Mouse (Mus musculus): ENCODE results near the gene Ybx2. TPM values are rescaled to one million over a fixed set of nuclear protein-coding genes. Genes with fewer than 3 reads are reported as not detected.
"Not testable (repeated sequence)": the region's sequence is repeated elsewhere in the genome, so short reads cannot be mapped to it uniquely, and the experiment has no call there.

The Ybx2 gene
- polyA plus RNA-seq, 1 experiment from 2014 or later, result 6.6 TPM

DNA sequence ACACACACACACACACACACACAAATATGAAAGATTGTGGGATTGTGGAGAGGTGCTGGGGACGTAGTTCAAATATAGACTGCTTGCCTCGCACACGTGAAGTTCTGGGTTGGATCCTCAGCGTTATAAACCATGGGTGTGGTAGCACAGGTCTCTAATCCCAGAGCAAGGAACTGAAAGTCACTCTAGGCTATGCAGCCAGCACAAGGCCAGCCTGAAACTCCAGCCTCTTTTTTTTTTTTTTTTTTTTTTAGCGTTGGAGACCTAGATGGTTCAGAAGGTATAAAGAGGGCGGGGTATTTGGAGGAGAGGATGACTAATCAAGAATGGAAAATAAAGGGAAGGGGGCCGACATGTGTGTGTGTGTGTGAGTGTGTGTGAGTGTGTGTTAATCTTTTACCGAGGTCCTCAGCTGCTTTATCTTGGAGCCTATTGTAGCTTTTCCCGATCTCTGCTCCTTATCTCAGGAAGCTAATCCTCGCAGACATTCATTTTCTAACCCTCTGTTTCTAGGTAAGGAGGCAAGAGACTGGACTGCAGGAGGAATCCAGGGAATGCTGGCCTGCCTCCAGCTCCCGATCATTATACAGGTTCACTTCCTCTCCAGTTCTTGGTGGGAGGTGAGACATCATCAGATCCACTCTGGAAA is 17.8 kb downstream of the Ybx2 start:
- Histone ChIP-seq H3K36me3 (ENCODE audit: control insufficient read depth, insufficient read depth, low read length) (no peaks in the 10 kb centered on the region), H3K27ac (ENCODE audit: low read length) (no peak overlapping the region), H3K4me2 (replicated peaks; ENCODE audit: low read depth, low read length) (no peak overlapping the region), H3K9me3 (ENCODE audit: control insufficient read depth, low read depth, low read length) (no peaks in the 10 kb centered on the region), H3K4me1 (ENCODE audit: control insufficient read depth, insufficient read depth, low read length) (no peaks in the 10 kb centered on the region), H3K27me3 (ENCODE audit: control insufficient read depth, insufficient read depth, low read length) (no peaks in the 10 kb centered on the region), H3K9ac (replicated peaks; ENCODE audit: low read depth, low read length) (no peak overlapping the region), H3K4me3 (ENCODE audit: low read depth, low read length) (no peak overlapping the region)
- WGBS, result 40% methylated on average over 11 of the region's 11 CpGs
- no peak; the same call in 1 of the 2 replicates for ATAC-seq (ENCODE audit: insufficient number of reproducible peaks, insufficient read depth, low FRiP score, low read depth)

DNA sequence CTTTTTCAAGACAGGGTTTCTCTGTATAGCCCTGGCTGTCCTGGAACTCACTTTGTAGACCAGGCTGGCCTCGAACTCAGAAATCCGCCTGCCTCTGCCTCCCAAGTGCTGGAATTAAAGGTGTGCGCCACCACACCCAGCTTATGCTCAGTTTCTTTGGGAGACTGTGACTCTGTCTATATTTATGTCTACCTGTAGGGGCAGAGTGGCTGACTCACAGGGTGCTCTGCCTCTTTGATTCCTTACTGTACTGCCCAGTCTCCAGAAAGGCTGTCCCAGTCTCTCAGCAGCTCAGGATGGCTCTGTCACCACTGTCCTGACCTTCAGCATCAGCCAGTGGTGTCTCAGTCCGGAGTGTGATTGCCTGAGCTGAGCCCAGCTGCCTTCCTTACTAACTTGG is 20.0 kb downstream of the Ybx2 start:
- 71% methylated on average over 4 of the region's 4 CpGs for WGBS
- H3K9me3 ChIP-seq (ENCODE audit: control insufficient read depth, low read depth, low read length); H3K27me3 ChIP-seq (ENCODE audit: control insufficient read depth, insufficient read depth, low read length); H3K9ac ChIP-seq (replicated peaks; ENCODE audit: low read depth, low read length); H3K4me1 ChIP-seq (ENCODE audit: control insufficient read depth, insufficient read depth, low read length); H3K36me3 ChIP-seq (ENCODE audit: control insufficient read depth, insufficient read depth, low read length); ATAC-seq (ENCODE audit: insufficient number of reproducible peaks, insufficient read depth, low FRiP score, low read depth); H3K27ac ChIP-seq (ENCODE audit: low read length); H3K4me2 ChIP-seq (replicated peaks; ENCODE audit: low read depth, low read length); H3K4me3 ChIP-seq (ENCODE audit: low read depth, low read length): not testable (repeated sequence)

GRCm38 (mm10) chr11:69956218-69956617 is 20.6 kb downstream of the Ybx2 start:
- 78% methylated on average over 1 of the region's 1 CpGs for WGBS
- Histone ChIP-seq H3K9ac (replicated peaks; ENCODE audit: low read depth, low read length) (no peak overlapping the region), H3K4me1 (ENCODE audit: control insufficient read depth, insufficient read depth, low read length) (no peaks in the 10 kb centered on the region), H3K4me3 (ENCODE audit: low read depth, low read length) (no peak overlapping the region), H3K9me3 (ENCODE audit: control insufficient read depth, low read depth, low read length) (no peaks in the 10 kb centered on the region), H3K4me2 (replicated peaks; ENCODE audit: low read depth, low read length) (no peak overlapping the region), H3K27ac (ENCODE audit: low read length) (no peak overlapping the region), H3K27me3 (ENCODE audit: control insufficient read depth, insufficient read depth, low read length) (no peaks in the 10 kb centered on the region), H3K36me3 (ENCODE audit: control insufficient read depth, insufficient read depth, low read length) (no peaks in the 10 kb centered on the region)
- no peak for ATAC-seq (ENCODE audit: insufficient number of reproducible peaks, insufficient read depth, low FRiP score, low read depth)

- no peaks in the 10 kb centered on the region for H3K36me3 ChIP-seq (ENCODE audit: control insufficient read depth, insufficient read depth, low read length)
- WGBS, result 31% methylated on average over 5 of the region's 5 CpGs
- H3K4me3 ChIP-seq (ENCODE audit: low read depth, low read length), result no peak overlapping the region
- no peaks in the 10 kb centered on the region for H3K4me1 ChIP-seq (ENCODE audit: control insufficient read depth, insufficient read depth, low read length)
- no peak overlapping the region for H3K4me2 ChIP-seq (replicated peaks; ENCODE audit: low read depth, low read length)
- H3K9me3 ChIP-seq (ENCODE audit: control insufficient read depth, low read depth, low read length), result no peaks in the 10 kb centered on the region
- H3K9ac ChIP-seq (replicated peaks; ENCODE audit: low read depth, low read length), result no peak overlapping the region
- no peak overlapping the region for H3K27ac ChIP-seq (ENCODE audit: low read length)
- no peak for ATAC-seq (ENCODE audit: insufficient number of reproducible peaks, insufficient read depth, low FRiP score, low read depth)
- peaks cover 19% of the 10 kb centered on the region for H3K27me3 ChIP-seq (ENCODE audit: control insufficient read depth, insufficient read depth, low read length)
Observed at GRCm38 (mm10) chr11:69960616-69961015, 25.0 kb downstream of the Ybx2 start.

- Histone ChIP-seq H3K27me3 (ENCODE audit: control insufficient read depth, insufficient read depth, low read length) (peaks cover 27% of the 10 kb centered on the region), H3K4me2 (replicated peaks; ENCODE audit: low read depth, low read length) (no peak overlapping the region)
Observed at GRCm38 (mm10) chr11:69961841-69962240, 26.2 kb downstream of the Ybx2 start.

GRCm38 (mm10) chr11:69964650-69965270 is 29.2 kb downstream of the Ybx2 start, which contains the start of gene Cldn7:
Gene Cldn7 (plus strand): TSS chr11:69964779.
- Histone ChIP-seq H3K4me1 (ENCODE audit: control insufficient read depth, insufficient read depth, low read length) (0 out of 2 replicates have a peak, but pooled peaks cover 9% of the 10 kb centered on the region), H3K9ac (replicated peaks; ENCODE audit: low read depth, low read length) (peak within 1 kb of the TSS; percentile 60), H3K27me3 (ENCODE audit: control insufficient read depth, insufficient read depth, low read length) (peaks cover 27% of the 10 kb centered on the region), H3K36me3 (ENCODE audit: control insufficient read depth, insufficient read depth, low read length) (peaks cover 16% of the 10 kb centered on the region), H3K27ac (ENCODE audit: low read length) (peak within 1 kb of the TSS; percentile 87), H3K4me3 (ENCODE audit: low read depth, low read length) (peak within 1 kb of the TSS; percentile 46), H3K9me3 (ENCODE audit: control insufficient read depth, low read depth, low read length) (no peaks in the 10 kb centered on the region), H3K4me2 (replicated peaks; ENCODE audit: low read depth, low read length) (peak within 1 kb of the TSS; percentile 35)
- no peak for ATAC-seq (ENCODE audit: insufficient number of reproducible peaks, insufficient read depth, low FRiP score, low read depth)
- 9% methylated on average over 24 of the region's 24 CpGs for WGBS

More at GRCm38 (mm10) chr11:69961841-69962240, 26.2 kb downstream of the Ybx2 start:
- Histone ChIP-seq H3K4me1 (ENCODE audit: control insufficient read depth, insufficient read depth, low read length) (0 out of 2 replicates have a peak, but pooled peaks cover 7% of the 10 kb centered on the region), H3K4me3 (ENCODE audit: low read depth, low read length) (no peak overlapping the region), H3K9me3 (ENCODE audit: control insufficient read depth, low read depth, low read length) (no peaks in the 10 kb centered on the region), H3K36me3 (ENCODE audit: control insufficient read depth, insufficient read depth, low read length) (no peaks in the 10 kb centered on the region), H3K9ac (replicated peaks; ENCODE audit: low read depth, low read length) (no peak overlapping the region), H3K27ac (ENCODE audit: low read length) (no peak overlapping the region)
- 36% methylated on average over 5 of the region's 5 CpGs for WGBS
- no peak for ATAC-seq (ENCODE audit: insufficient number of reproducible peaks, insufficient read depth, low FRiP score, low read depth)

GRCm38 (mm10) chr11:69965271-69966005 is 29.8 kb downstream of the Ybx2 start:
- Histone ChIP-seq H3K4me2 (replicated peaks; ENCODE audit: low read depth, low read length) (peak overlapping the region; percentile 59), H3K27me3 (ENCODE audit: control insufficient read depth, insufficient read depth, low read length) (peaks cover 27% of the 10 kb centered on the region), H3K4me3 (ENCODE audit: low read depth, low read length) (peak overlapping the region; percentile 46), H3K36me3 (ENCODE audit: control insufficient read depth, insufficient read depth, low read length) (peaks cover 16% of the 10 kb centered on the region), H3K9ac (replicated peaks; ENCODE audit: low read depth, low read length) (peak overlapping the region; percentile 60), H3K27ac (ENCODE audit: low read length) (peak overlapping the region; percentile 87), H3K4me1 (ENCODE audit: control insufficient read depth, insufficient read depth, low read length) (0 out of 2 replicates have a peak, but pooled peaks cover 9% of the 10 kb centered on the region), H3K9me3 (ENCODE audit: control insufficient read depth, low read depth, low read length) (no peaks in the 10 kb centered on the region)
- 3% methylated on average over 49 of the region's 49 CpGs for WGBS
- ATAC-seq (ENCODE audit: insufficient number of reproducible peaks, insufficient read depth, low FRiP score, low read depth), result peak; percentile 71

GRCm38 (mm10) chr11:69966006-69966859 is 30.6 kb downstream of the Ybx2 start:
- ATAC-seq (ENCODE audit: insufficient number of reproducible peaks, insufficient read depth, low FRiP score, low read depth), result peak; percentile 77
- Histone ChIP-seq H3K9me3 (ENCODE audit: control insufficient read depth, low read depth, low read length) (no peaks in the 10 kb centered on the region), H3K27me3 (ENCODE audit: control insufficient read depth, insufficient read depth, low read length) (peaks cover 27% of the 10 kb centered on the region), H3K9ac (replicated peaks; ENCODE audit: low read depth, low read length) (peak overlapping the region; percentile 60), H3K4me3 (ENCODE audit: low read depth, low read length) (peak overlapping the region; percentile 46), H3K4me1 (ENCODE audit: control insufficient read depth, insufficient read depth, low read length) (0 out of 2 replicates have a peak, but pooled peaks cover 9% of the 10 kb centered on the region), H3K4me2 (replicated peaks; ENCODE audit: low read depth, low read length) (peak overlapping the region; percentile 59), H3K36me3 (ENCODE audit: control insufficient read depth, insufficient read depth, low read length) (peaks cover 16% of the 10 kb centered on the region), H3K27ac (ENCODE audit: low read length) (peak overlapping the region; percentile 87)
- WGBS, result 3% methylated on average over 57 of the region's 59 CpGs

Measured in stomach, embryonic 14.5 days (tissue).